Mouse (Mus musculus) intestine, embryonic 14.5 days (tissue): ENCODE data around the gene Nek9. TPM values are rescaled to one million over a fixed set of nuclear protein-coding genes. Genes with fewer than 3 reads are reported as not detected.

Experiments
- ATAC-seq: fragments of 200-750 bp; cut with Nextera tagmentation; replicated peaks from 2 replicates; pipeline ENCODE4 v1.8.0; 2017; ENCODE audit warnings: low read depth, moderate number of reproducible peaks, moderate TSS enrichment, moderate library complexity; ENCODE audit not compliant: low FRiP score, low TSS enrichment
- DNase-seq: peaks from one replicate; pipeline ENCODE4 v3.0.0-alpha.2; 2018; ENCODE audit warnings: low spot score
- H3K27ac ChIP-seq: fragments of 300-500 bp; sonication (generic); 2 replicates; pipeline ENCODE4 v1.5.1; 2014; ENCODE audit warnings: low read depth, mild to moderate bottlenecking, control low read depth
- H3K27me3 ChIP-seq: fragments of 300-500 bp; sonication (generic); replicated peaks from 2 replicates; pipeline ENCODE4 v1.6.1; 2014; ENCODE audit warnings: low read length, control low read depth; ENCODE audit not compliant: control insufficient read depth, insufficient read depth
- H3K36me3 ChIP-seq: fragments of 300-500 bp; sonication (generic); 2 replicates; pipeline ENCODE4 v1.6.1; 2014; ENCODE audit warnings: low read length, control low read depth; ENCODE audit not compliant: control insufficient read depth, insufficient read depth
- H3K4me1 ChIP-seq: fragments of 300-500 bp; sonication (generic); replicated peaks from 2 replicates; pipeline ENCODE4 v1.6.1; 2014; ENCODE audit warnings: low read length, control low read depth, mixed read lengths; ENCODE audit not compliant: control insufficient read depth, insufficient read depth
- H3K4me2 ChIP-seq: fragments of 300-500 bp; sonication (generic); 2 replicates; pipeline ENCODE4 v1.6.1; 2014; ENCODE audit warnings: low read length
- H3K4me3 ChIP-seq: fragments of 300-500 bp; sonication (generic); 2 replicates; pipeline ENCODE4 v1.5.1; 2014; ENCODE audit warnings: low read depth, low read length, control low read depth, mixed read lengths
- H3K9ac ChIP-seq: fragments of 300-500 bp; sonication (generic); 2 replicates; pipeline ENCODE4 v1.6.1; 2014; ENCODE audit warnings: mild to moderate bottlenecking, low read length
- H3K9me3 ChIP-seq: fragments of 300-500 bp; sonication (generic); 2 replicates; pipeline ENCODE4 v1.6.1; 2016; ENCODE audit warnings: low read length, control low read depth; ENCODE audit not compliant: control insufficient read depth
- WGBS: fragments of 180-500 bp; shearing (Covaris S2); extraction: QIAGEN DNeasy Blood & Tissue Kit; methylation state at CpG from one replicate; pipeline ENCODE4 v1.1.7; 2014; 5-methylcytosine and 5-hydroxymethylcytosine counted together
- polyA plus RNA-seq: library from polyadenylated mRNA; unstranded; fragments of >200 nt; fragmentation: Nextera tagmentation; extraction: Ambion mirVana; gene quantifications from 2 replicates; pipeline ENCODE4 v1.2.1, GENCODE M21; 2014

Gene Nek9
- polyA plus RNA-seq, 1 experiment from 2014 or later: 16.5 TPM

GRCm38 (mm10) chr12:85271132-85271842 lies 67.9 kb downstream of the Nek9 start:
- ATAC-seq: no peak
- Histone ChIP-seq H3K9ac (no peak overlapping the region), H3K27ac (no peak overlapping the region), H3K4me3 (no peak overlapping the region), H3K9me3 (0 out of 2 replicates have a peak, but pooled peaks cover 2% of the 10 kb centered on the region), H3K27me3 (no peaks in the 10 kb centered on the region), H3K4me1 (no peaks in the 10 kb centered on the region; the same call in 1 of the 2 replicates), H3K36me3 (0 out of 2 replicates have a peak, but pooled peaks cover 4% of the 10 kb centered on the region), H3K4me2 (no peak overlapping the region)
- no peak for DNase-seq
- WGBS: 73% methylated on average over 7 of the region's 7 CpGs

DNA sequence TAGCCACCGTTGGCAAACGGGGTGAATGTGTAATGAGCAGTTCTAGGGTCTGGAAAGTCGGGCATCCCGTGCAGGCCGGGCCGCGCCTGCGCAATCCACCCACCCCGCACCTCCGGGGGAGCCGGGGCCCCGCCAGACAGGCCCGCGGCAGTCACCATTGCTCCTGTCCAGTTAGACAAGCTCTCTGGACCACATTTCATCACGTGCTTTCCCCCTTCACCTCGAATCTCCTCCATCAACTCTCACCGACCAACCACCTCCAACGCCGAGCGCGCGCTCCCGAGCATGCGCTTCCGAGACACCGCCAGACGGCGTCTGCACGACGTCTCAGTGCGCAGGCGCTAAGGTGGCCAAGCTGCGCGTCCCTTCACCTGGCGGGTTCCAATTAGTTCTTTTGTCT lies 68.8 kb downstream of the Nek9 start, which contains the start of gene Mlh3:
Gene Mlh3 (minus strand): TSS at position 281 of the 400 bp plus-strand sequence.
- Histone ChIP-seq H3K36me3 (0 out of 2 replicates have a peak, but pooled peaks cover 4% of the 10 kb centered on the region), H3K9me3 (0 out of 2 replicates have a peak, but pooled peaks cover 2% of the 10 kb centered on the region), H3K27me3 (no peaks in the 10 kb centered on the region), H3K4me2 (peak within 1 kb of the TSS; percentile 62), H3K9ac (peak within 1 kb of the TSS; percentile 64), H3K4me3 (peak within 1 kb of the TSS; percentile 49), H3K27ac (peak within 1 kb of the TSS; percentile 70), H3K4me1 (peaks cover 8% of the 10 kb centered on the region)
- DNase-seq (peak; percentile 87), ATAC-seq (peak; percentile 91)
- WGBS: under 1% methylated on average over 35 of the region's 35 CpGs

DNA sequence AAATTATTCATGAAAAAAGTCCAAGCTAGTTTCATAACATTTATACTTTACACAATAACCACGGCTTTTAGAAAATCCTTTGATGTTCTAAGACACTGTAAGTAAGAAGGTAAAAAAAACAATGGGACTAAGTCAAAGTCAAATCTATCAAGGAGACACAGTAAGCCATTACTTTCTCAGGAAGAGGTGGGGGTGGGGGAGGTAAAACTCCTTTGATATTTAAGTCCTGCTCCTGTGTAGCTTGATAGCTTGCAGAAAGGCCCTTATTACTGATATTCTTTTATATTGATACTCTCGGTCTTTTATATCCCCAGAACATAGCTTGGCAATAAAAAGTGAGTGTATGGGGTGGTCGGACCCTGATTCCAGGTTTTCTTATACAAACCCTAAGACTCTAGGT lies 69.3 kb downstream of the Nek9 start:
- H3K4me2 ChIP-seq: peak overlapping the region; percentile 62
- DNase-seq (no peak), ATAC-seq (no peak)
- peak overlapping the region; percentile 64 for H3K9ac ChIP-seq
- peaks cover 12% of the 10 kb centered on the region for H3K4me1 ChIP-seq
- H3K9me3 ChIP-seq: 0 out of 2 replicates have a peak, but pooled peaks cover 2% of the 10 kb centered on the region
- H3K4me3 ChIP-seq: peak overlapping the region; percentile 49
- H3K36me3 ChIP-seq: no peaks in the 10 kb centered on the region
- H3K27me3 ChIP-seq: no peaks in the 10 kb centered on the region
- peak overlapping the region; percentile 70; the same call in 1 of the 2 replicates for H3K27ac ChIP-seq
- 57% methylated on average over 3 of the region's 3 CpGs for WGBS

DNA sequence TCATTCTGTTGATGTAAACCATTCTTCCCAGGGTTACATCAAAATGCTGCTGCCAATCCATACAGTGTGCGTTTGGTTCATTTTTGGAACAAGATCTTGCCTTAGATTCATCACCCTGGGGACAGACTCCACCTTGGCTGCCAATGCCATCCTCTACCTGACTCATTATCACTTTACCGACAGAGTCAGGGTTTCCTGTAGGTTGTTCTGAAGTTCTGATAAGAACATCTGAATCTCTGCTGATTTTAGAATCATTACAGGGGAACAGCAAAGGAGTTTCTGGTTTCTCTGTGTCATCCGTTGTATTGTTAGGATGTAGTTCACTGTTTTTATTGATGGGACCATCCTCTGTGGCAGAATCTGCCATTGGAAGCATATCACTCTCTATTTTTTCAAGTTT lies 72.9 kb downstream of the Nek9 start:
- H3K4me3 ChIP-seq: no peak overlapping the region
- DNase-seq: no peak
- WGBS: 91% methylated on average over 3 of the region's 3 CpGs
- H3K36me3 ChIP-seq: no peaks in the 10 kb centered on the region
- H3K9me3 ChIP-seq: no peaks in the 10 kb centered on the region
- peaks cover 19% of the 10 kb centered on the region for H3K4me1 ChIP-seq
- no peak overlapping the region for H3K27ac ChIP-seq
- H3K27me3 ChIP-seq: no peaks in the 10 kb centered on the region
- ATAC-seq: no peak
- H3K9ac ChIP-seq: no peak overlapping the region
- H3K4me2 ChIP-seq: no peak overlapping the region

DNA sequence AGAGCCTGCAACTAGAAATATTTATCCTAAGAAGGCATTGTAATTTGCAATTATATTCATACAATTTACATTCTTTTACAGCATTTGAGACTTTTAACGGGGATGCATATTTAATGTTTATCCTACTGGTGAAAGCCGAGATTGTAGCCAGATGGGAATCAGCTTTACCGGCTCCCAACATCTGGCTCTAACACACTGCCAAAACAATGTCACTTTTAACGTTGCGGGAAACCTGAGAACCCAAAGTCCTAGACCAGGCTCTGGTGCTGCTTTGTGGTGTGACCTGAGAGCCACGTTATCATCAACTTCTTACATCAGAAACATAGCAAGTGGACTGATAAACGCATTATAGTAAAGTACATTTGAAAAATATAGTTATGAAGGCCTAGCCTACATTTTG lies 74.2 kb downstream of the Nek9 start:
- Histone ChIP-seq H3K9ac (no peak overlapping the region), H3K36me3 (no peaks in the 10 kb centered on the region), H3K27me3 (no peaks in the 10 kb centered on the region), H3K27ac (peak overlapping the region; percentile 36; the same call in 1 of the 2 replicates), H3K4me2 (no peak overlapping the region), H3K9me3 (no peaks in the 10 kb centered on the region), H3K4me1 (peaks cover 19% of the 10 kb centered on the region), H3K4me3 (no peak overlapping the region)
- 36% methylated on average over 7 of the region's 7 CpGs for WGBS
- ATAC-seq: no peak
- DNase-seq: no peak

GRCm38 (mm10) chr12:85264531-85264930 lies 74.6 kb downstream of the Nek9 start:
- Histone ChIP-seq H3K9me3 (no peaks in the 10 kb centered on the region), H3K27me3 (no peaks in the 10 kb centered on the region), H3K4me1 (peaks cover 19% of the 10 kb centered on the region), H3K4me3 (no peak overlapping the region), H3K9ac (no peak overlapping the region), H3K27ac (peak overlapping the region; percentile 64; the same call in 1 of the 2 replicates), H3K4me2 (no peak overlapping the region), H3K36me3 (no peaks in the 10 kb centered on the region)
- ATAC-seq: 0 out of 2 replicates have a peak, but pooled peaks have one; percentile 68
- WGBS: 41% methylated on average over 8 of the region's 8 CpGs
- DNase-seq: peak; percentile 63

DNA sequence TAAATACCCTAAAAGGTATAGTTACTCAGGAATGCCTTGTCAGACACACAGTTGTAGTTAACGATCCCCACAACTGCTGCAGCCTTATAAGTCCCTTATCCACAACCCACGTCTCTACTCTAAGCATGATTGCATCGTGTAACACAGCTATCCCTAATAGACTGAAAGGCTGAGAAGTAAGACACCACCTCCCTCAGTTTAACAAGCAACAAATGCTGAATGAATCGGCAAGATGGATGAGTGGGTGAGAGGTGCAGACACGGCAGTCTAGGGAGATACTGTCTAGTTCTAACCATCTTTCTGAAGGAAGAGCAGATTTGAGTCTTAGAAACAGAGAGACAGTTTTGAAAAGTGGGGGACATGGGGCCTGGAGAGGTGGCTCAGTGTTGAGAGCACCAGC lies 76.0 kb downstream of the Nek9 start:
- H3K27ac ChIP-seq: peak overlapping the region; percentile 10
- no peaks in the 10 kb centered on the region for H3K27me3 ChIP-seq
- H3K4me3 ChIP-seq: no peak overlapping the region
- H3K36me3 ChIP-seq: no peaks in the 10 kb centered on the region
- H3K4me1 ChIP-seq: peaks cover 19% of the 10 kb centered on the region
- 68% methylated on average over 5 of the region's 5 CpGs for WGBS
- ATAC-seq (no peak), DNase-seq (no peak)
- H3K4me2 ChIP-seq: no peak overlapping the region
- no peak overlapping the region for H3K9ac ChIP-seq
- H3K9me3 ChIP-seq: no peaks in the 10 kb centered on the region

DNA sequence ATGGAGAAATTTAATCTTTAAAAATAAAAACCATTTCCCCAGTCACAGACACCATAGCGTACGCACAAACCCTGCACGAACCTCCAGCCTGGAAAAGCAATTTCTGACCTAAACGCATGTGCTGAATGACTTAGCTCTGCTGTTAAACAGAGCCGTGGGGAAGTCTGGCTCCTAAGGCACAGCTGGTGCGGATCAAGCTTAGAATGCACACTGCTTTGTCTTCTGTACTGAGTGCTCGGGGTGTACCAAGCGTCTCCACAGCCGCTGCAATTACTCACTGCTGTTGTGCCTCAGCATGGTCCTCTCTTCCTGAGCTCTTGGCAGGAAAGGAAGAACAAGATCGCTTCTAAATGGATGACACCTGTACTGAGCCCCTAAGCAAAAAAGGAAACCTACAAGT lies 76.7 kb downstream of the Nek9 start:
- peaks cover 19% of the 10 kb centered on the region for H3K4me1 ChIP-seq
- ATAC-seq (peak; percentile 83; the same call in 1 of the 2 replicates), DNase-seq (peak; percentile 68)
- H3K4me2 ChIP-seq: no peak overlapping the region
- H3K27ac ChIP-seq: peak overlapping the region; percentile 10; the same call in 1 of the 2 replicates
- no peak overlapping the region for H3K4me3 ChIP-seq
- no peak overlapping the region for H3K9ac ChIP-seq
- 0 out of 2 replicates have a peak, but pooled peaks cover 2% of the 10 kb centered on the region for H3K36me3 ChIP-seq
- 30% methylated on average over 10 of the region's 10 CpGs for WGBS
- no peaks in the 10 kb centered on the region for H3K9me3 ChIP-seq
- H3K27me3 ChIP-seq: no peaks in the 10 kb centered on the region
